Mouse (Mus musculus) myocyte (in vitro differentiated cells): ENCODE measurements around the gene Olfr1391. TPM values are rescaled to one million over a fixed set of nuclear protein-coding genes. Genes with fewer than 3 reads are reported as not detected.
"Not testable (repeated sequence)": the region's sequence is repeated elsewhere in the genome, so short reads cannot be mapped to it uniquely, and the experiment has no call there.

Source experiments
- H3K27me3 ChIP-seq: one replicate; pipeline ENCODE4 v1.6.1; 2011; ENCODE audit not compliant: control insufficient read depth, insufficient read depth, insufficient read length
- H3K36me3 ChIP-seq: one replicate; pipeline ENCODE4 v1.6.1; 2011; ENCODE audit not compliant: control insufficient read depth, insufficient read depth
- H3K4me2 ChIP-seq: one replicate; pipeline ENCODE4 v1.6.1; 2011; ENCODE audit warnings: low read depth, control low read depth
- H3K4me3 ChIP-seq: one replicate; pipeline ENCODE4 v1.5.1; 2011; ENCODE audit warnings: mild to moderate bottlenecking, control low read depth, moderate library complexity
- H3K79me2 ChIP-seq: one replicate; pipeline ENCODE4 v1.6.1; 2011; ENCODE audit not compliant: control insufficient read depth, insufficient read depth
- H3ac ChIP-seq: one replicate; pipeline ENCODE4 v1.6.1; 2011; ENCODE audit not compliant: control insufficient read depth, insufficient read length
- CEBPB ChIP-seq: IDR thresholded peaks from 2 replicates; pipeline ENCODE4 v1.6.1; 2011; ENCODE audit warnings: mild to moderate bottlenecking, moderate library complexity; ENCODE audit not compliant: poor library complexity, insufficient read depth, severe bottlenecking
- E2F4 ChIP-seq: IDR thresholded peaks from one replicate; pipeline ENCODE4 v1.6.1; 2011; ENCODE audit warnings: mild to moderate bottlenecking, control low read depth, moderate library complexity; ENCODE audit not compliant: insufficient read depth
- MAX ChIP-seq: IDR thresholded peaks from one replicate; pipeline ENCODE4 v1.6.1; 2011; ENCODE audit warnings: low read depth, mild to moderate bottlenecking, control low read depth
- MYOD1 ChIP-seq, 3 experiments: IDR thresholded peaks; one replicate each; pipeline ENCODE4 v1.6.1; 2011; ENCODE audit warnings: control low read depth in 2 of 3, low read depth in 2 of 3, mild to moderate bottlenecking in 2 of 3, moderate library complexity in 1 of 3; ENCODE audit not compliant: insufficient read length in 2 of 3, control insufficient read depth in 1 of 3
- MYOG ChIP-seq, 3 experiments: IDR thresholded peaks; one replicate each; pipeline ENCODE4 v1.6.1; 2011; ENCODE audit warnings: control low read depth in 2 of 3, low read depth in 2 of 3, mild to moderate bottlenecking in 2 of 3; ENCODE audit not compliant: insufficient read length in 2 of 3, control insufficient read depth in 1 of 3, insufficient read depth in 1 of 3
- POLR2A ChIP-seq: IDR thresholded peaks from one replicate; pipeline ENCODE4 v1.6.1; 2011; ENCODE audit warnings: low read depth, mild to moderate bottlenecking, control low read depth, moderate library complexity; ENCODE audit not compliant: insufficient read length
- POLR2AphosphoS2 ChIP-seq: IDR thresholded peaks from one replicate; pipeline ENCODE4 v1.6.1; 2011; ENCODE audit warnings: low read depth, control low read depth; ENCODE audit not compliant: insufficient read length
- REST ChIP-seq: IDR thresholded peaks from one replicate; pipeline ENCODE4 v1.6.1; 2011; ENCODE audit warnings: mild to moderate bottlenecking, control low read depth, moderate library complexity; ENCODE audit not compliant: insufficient read depth, insufficient read length
- SRF ChIP-seq: IDR thresholded peaks from one replicate; pipeline ENCODE4 v1.6.1; 2011; ENCODE audit warnings: low read depth; ENCODE audit not compliant: control insufficient read depth, insufficient read length
- TCF12 ChIP-seq: IDR thresholded peaks from one replicate; pipeline ENCODE4 v1.6.1; 2011; ENCODE audit warnings: mild to moderate bottlenecking, control low read depth; ENCODE audit not compliant: poor library complexity, insufficient read depth, severe bottlenecking
- TCF3 ChIP-seq: IDR thresholded peaks from one replicate; pipeline ENCODE4 v1.6.1; 2011; ENCODE audit warnings: low read depth, control low read depth; ENCODE audit not compliant: insufficient read length
- USF1 ChIP-seq: IDR thresholded peaks from one replicate; pipeline ENCODE4 v1.6.1; 2011; ENCODE audit warnings: low read depth, mild to moderate bottlenecking, control low read depth, moderate library complexity
- polyA plus RNA-seq: library from polyadenylated mRNA; unstranded; fragments of >200 nt; fragmentation: generic; extraction: Trizol; gene quantifications from one replicate; pipeline ENCODE4 v1.2.1, GENCODE M21; 2012; ENCODE audit warnings: missing spikeins

Gene Olfr1391
- not detected for polyA plus RNA-seq

DNA sequence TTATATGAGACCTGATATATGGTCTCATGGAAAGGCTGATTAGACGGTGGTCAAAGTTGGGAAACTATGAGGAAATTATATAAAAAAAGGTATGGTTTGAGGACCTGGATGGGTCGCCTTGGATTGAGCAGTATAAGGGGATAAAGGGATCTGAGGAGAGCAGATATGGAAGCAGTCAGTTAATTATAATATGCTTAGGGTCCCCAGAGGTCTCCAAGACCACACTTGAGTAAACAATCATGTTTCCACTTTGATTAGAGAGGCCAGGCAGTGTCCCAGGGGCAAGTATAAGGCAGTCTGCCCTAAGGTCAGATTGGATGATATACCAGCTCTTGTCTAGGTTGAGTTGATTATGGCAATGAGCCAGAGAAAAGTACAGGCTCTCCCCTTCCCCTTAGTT, at the start of gene Olfr1391:
Gene Olfr1391, plus strand, starts transcription at position 301 of the 400 bp plus-strand sequence.
- no peak within 1 kb of the TSS for H3K4me3 ChIP-seq
- H3ac ChIP-seq: no peak within 1 kb of the TSS
- H3K27me3 ChIP-seq: no peaks in the 10 kb centered on the region
- no peak within 1 kb of the TSS for H3K4me2 ChIP-seq
- TF ChIP-seq MAX (no peak), E2F4 (no peak), TCF3 (no peak), CEBPB (no peak), REST (no peak)
- H3K79me2 ChIP-seq: no peaks in the 10 kb centered on the region
- no peaks in the 10 kb centered on the region for H3K36me3 ChIP-seq

DNA sequence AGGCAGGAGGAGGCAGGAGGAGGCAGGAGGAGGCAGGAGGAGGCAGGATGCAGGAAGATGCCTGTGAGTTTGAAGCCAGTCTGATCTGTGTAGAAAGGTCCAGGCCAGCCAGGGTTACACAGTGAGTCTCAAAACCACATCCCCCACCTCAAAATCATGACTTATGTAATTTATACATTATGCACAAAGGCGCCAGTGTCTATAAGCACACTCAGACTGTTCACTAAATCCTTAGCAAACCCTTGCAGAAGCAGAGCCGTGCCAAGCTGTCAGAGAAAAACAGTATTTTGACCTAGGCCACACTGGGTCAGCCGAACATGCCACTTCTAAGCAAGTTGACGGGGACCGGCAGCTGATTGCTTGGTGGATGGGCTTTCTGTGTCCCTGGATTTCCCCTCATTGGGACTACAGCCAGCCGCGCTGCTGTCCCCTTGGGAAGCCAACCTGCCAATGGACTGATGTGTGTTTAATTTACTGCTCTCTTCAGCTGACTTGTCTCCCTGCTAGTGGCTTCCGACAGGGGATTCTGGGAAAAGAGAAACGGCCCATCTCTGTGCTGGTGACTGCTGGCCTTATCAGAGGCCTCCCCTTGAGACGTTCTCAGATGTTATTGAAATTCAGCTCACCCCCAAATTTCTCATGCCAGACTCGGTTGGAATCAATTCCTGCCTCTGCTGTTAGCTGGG, 48.6 kb upstream of the Olfr1391 start:
- no peaks in the 10 kb centered on the region for H3K27me3 ChIP-seq
- H3K79me2 ChIP-seq: no peaks in the 10 kb centered on the region
- H3K4me3 ChIP-seq: no peak overlapping the region
- no peak for TF ChIP-seq MYOG (IDR thresholded peaks at IDR 0.05; ENCODE audit: control insufficient read depth in 1 of 3, insufficient read depth in 1 of 3, insufficient read length in 2 of 3, low read depth in 2 of 3)
- TF ChIP-seq MAX: no peak
- no peak for TF ChIP-seq POLR2A
- no peak for TF ChIP-seq MYOD1 (IDR thresholded peaks at IDR 0.05; ENCODE audit: control insufficient read depth in 1 of 3, insufficient read length in 2 of 3, low read depth in 2 of 3)
- no peak for TF ChIP-seq POLR2AphosphoS2
- TF ChIP-seq TCF12: no peak
- no peak for TF ChIP-seq REST
- no peak for TF ChIP-seq TCF3
- no peak for TF ChIP-seq CEBPB
- no peak for TF ChIP-seq USF1
- TF ChIP-seq SRF: no peak
- TF ChIP-seq E2F4: no peak
- no peak overlapping the region for H3K4me2 ChIP-seq
- no peak overlapping the region for H3ac ChIP-seq
- no peaks in the 10 kb centered on the region for H3K36me3 ChIP-seq

DNA sequence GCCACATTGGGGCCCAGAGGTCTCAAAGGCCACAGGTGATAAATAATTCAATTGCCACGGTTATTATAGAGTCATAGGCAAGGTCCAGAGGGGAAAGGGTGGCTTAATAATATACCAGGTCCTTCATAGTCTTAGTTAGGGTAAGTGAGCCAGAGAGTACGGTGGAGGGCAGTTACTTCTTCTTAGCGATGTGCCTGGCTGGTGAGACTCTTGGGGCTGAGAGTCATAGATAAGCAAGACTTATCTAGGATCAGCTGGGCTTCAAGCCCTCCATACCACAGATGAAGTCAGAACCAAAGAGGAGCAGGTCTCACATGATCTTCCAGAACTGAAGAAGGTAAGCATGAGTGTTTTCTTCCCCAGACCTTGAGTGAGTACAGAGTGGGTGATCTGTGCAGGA, 44.3 kb upstream of the Olfr1391 start, which contains the start of gene Olfr1393:
Gene Olfr1393, plus strand, starts transcription at position 83 of the 400 bp plus-strand sequence.
- H3K4me2 ChIP-seq: no peak within 1 kb of the TSS
- no peak within 1 kb of the TSS for H3K4me3 ChIP-seq
- H3K79me2 ChIP-seq: no peaks in the 10 kb centered on the region
- H3K36me3 ChIP-seq: no peaks in the 10 kb centered on the region
- TF ChIP-seq USF1: no peak
- no peak for TF ChIP-seq TCF12
- no peak for TF ChIP-seq E2F4
- TF ChIP-seq POLR2AphosphoS2: no peak
- no peak for TF ChIP-seq REST
- no peak for TF ChIP-seq CEBPB
- no peak for TF ChIP-seq POLR2A
- no peak for TF ChIP-seq MYOG (IDR thresholded peaks at IDR 0.05; ENCODE audit: control insufficient read depth in 1 of 3, insufficient read depth in 1 of 3, insufficient read length in 2 of 3, low read depth in 2 of 3)
- TF ChIP-seq SRF: no peak
- TF ChIP-seq MYOD1 (IDR thresholded peaks at IDR 0.05; ENCODE audit: control insufficient read depth in 1 of 3, insufficient read length in 2 of 3, low read depth in 2 of 3): no peak
- no peak for TF ChIP-seq MAX
- no peak for TF ChIP-seq TCF3
- no peaks in the 10 kb centered on the region for H3K27me3 ChIP-seq
- no peak within 1 kb of the TSS for H3ac ChIP-seq

DNA sequence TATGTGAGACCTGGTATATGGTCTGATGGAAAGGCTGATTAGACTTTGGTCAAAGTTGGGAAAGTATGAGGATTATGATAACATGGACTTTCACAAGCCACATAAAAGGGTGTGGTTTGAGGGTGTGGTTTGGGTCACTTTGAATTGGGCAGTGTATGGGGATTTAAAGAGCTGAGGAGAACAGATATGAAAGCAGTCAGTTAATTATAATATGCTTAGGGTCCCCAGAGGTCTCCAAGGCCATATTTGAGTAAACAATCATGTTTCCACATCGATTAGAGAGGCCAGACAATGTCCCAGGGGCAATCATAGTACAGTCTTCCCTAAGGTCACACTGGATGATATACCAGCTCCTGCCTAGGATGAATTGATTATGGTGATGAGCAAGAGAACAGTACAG, 37.6 kb upstream of the Olfr1391 start, which contains the start of gene Olfr1392:
Gene Olfr1392, plus strand, starts transcription at position 301 of the 400 bp plus-strand sequence.
- not testable (repeated sequence) for H3ac ChIP-seq, H3K27me3 ChIP-seq, H3K4me3 ChIP-seq, H3K36me3 ChIP-seq, H3K4me2 ChIP-seq, H3K79me2 ChIP-seq

DNA sequence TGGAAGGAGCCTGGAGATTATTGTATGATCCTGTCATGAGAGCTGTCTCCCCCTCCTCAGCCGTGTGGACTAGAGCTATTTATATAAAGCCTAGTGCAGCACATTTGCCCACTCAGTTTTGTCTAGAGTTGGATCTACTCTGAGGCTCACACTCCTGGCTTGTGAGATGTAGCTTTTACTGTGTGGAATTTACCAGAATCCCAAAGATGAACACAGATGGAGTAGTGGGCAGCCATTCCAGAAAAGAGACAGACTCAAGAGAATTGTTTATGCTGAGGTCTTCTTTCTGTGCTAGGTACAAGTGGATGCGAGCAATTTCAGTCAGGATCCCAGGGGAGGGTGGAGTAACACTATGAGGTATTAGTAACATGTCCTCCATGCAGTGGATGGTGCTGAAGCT, 35.3 kb upstream of the Olfr1391 start:
- TF ChIP-seq CEBPB (no peak), POLR2AphosphoS2 (no peak), SRF (no peak), POLR2A (no peak), TCF12 (no peak), E2F4 (no peak), MAX (no peak), MYOG (IDR thresholded peaks at IDR 0.05; ENCODE audit: control insufficient read depth in 1 of 3, insufficient read depth in 1 of 3, insufficient read length in 2 of 3, low read depth in 2 of 3) (no peak), TCF3 (no peak), REST (no peak), USF1 (no peak), MYOD1 (IDR thresholded peaks at IDR 0.05; ENCODE audit: control insufficient read depth in 1 of 3, insufficient read length in 2 of 3, low read depth in 2 of 3) (no peak)
- H3K27me3 ChIP-seq: peaks cover 8% of the 10 kb centered on the region
- no peak overlapping the region for H3K4me3 ChIP-seq
- no peaks in the 10 kb centered on the region for H3K36me3 ChIP-seq
- H3K4me2 ChIP-seq: no peak overlapping the region
- no peak overlapping the region for H3ac ChIP-seq
- H3K79me2 ChIP-seq: no peaks in the 10 kb centered on the region
